Mouse (Mus musculus) G1E-ER4 (cell line): Measurements from ENCODE around the gene Hmcn2. TPM values are rescaled to one million over a fixed set of nuclear protein-coding genes. Genes with fewer than 3 reads are reported as not detected.

Experiments
- GATA1 ChIP-seq: IDR thresholded peaks from one replicate; pipeline ENCODE4 v1.8.0; 2012; ENCODE audit warnings: low read length, inconsistent platforms
- polyA plus RNA-seq: library from polyadenylated mRNA; stranded (reverse); fragments of >175 nt; gene quantifications from 2 replicates; pipeline ENCODE4 v1.2.3, GENCODE M21; 2012

Gene Hmcn2
- polyA plus RNA-seq, 1 experiment: not detected

GRCm38 (mm10) chr2:31499327-31500291, 185.4 kb downstream of the Hmcn2 start:
- TF ChIP-seq GATA1: no peak

- TF ChIP-seq GATA1: no peak
Observed at GRCm38 (mm10) chr2:31500292-31501204, 186.3 kb downstream of the Hmcn2 start.

- TF ChIP-seq GATA1: no peak
Observed at GRCm38 (mm10) chr2:31501448-31502130, 187.4 kb downstream of the Hmcn2 start.

- TF ChIP-seq GATA1: no peak
Observed at GRCm38 (mm10) chr2:31502616-31503522, 188.7 kb downstream of the Hmcn2 start.

- TF ChIP-seq GATA1: no peak
Observed at GRCm38 (mm10) chr2:31505472-31505871, 191.3 kb downstream of the Hmcn2 start.

- no peak for TF ChIP-seq GATA1
Observed at GRCm38 (mm10) chr2:31508851-31509250, 194.6 kb downstream of the Hmcn2 start.

Other genes starting within 250 kb of the Hmcn2 start
- gene Fnbp1, start 172.4 kb upstream of the Hmcn2 start, polyA plus RNA-seq: 56.4 and 90.3 TPM in 2 replicates
- 7.7 and 8.7 TPM in 2 replicates for gene Gpr107, start 162.1 kb upstream of the Hmcn2 start, polyA plus RNA-seq
- gene Ncs1, start 68.6 kb upstream of the Hmcn2 start, polyA plus RNA-seq: not detected in 2 replicates
- gene Ass1, start 155.8 kb downstream of the Hmcn2 start, polyA plus RNA-seq: not detected in 2 replicates